Mouse (Mus musculus) kidney, postnatal 25 days (tissue): ENCODE results near the gene E130311K13Rik.

ENCODE experiments used
- DNase-seq, 2 experiments: peaks; one replicate each; pipeline ENCODE4 v3.0.0; 2021; ENCODE audit warnings: mixed read lengths in 2 of 2

E130311K13Rik gene

GRCm38 (mm10) chr3:63893677-63894076 lies 35.6 kb downstream of the E130311K13Rik start:
- peak; percentile 43 to 59 for DNase-seq

- DNase-seq = no peak
Measured at GRCm38 (mm10) chr3:63892154-63892553, 37.1 kb downstream of the E130311K13Rik start.

- no peak for DNase-seq
Measured at GRCm38 (mm10) chr3:63881065-63881464, 48.2 kb downstream of the E130311K13Rik start.

GRCm38 (mm10) chr3:63878995-63879666 lies 50.1 kb downstream of the E130311K13Rik start:
- DNase-seq = no peak

GRCm38 (mm10) chr3:63872818-63873217 lies 56.5 kb downstream of the E130311K13Rik start:
- no peak for DNase-seq

GRCm38 (mm10) chr3:63871249-63871648 lies 58.0 kb downstream of the E130311K13Rik start:
- DNase-seq = no peak

- DNase-seq = peak in 1 of 2 experiments; percentile 73
Measured at GRCm38 (mm10) chr3:63868285-63868684, 61.0 kb downstream of the E130311K13Rik start.

- DNase-seq = no peak
Measured at GRCm38 (mm10) chr3:63865069-63865468, 64.2 kb downstream of the E130311K13Rik start.
